Mouse (Mus musculus) left cerebral cortex, postnatal 10 days (tissue): ENCODE measurements around the gene Ddx1. TPM values are rescaled to one million over a fixed set of nuclear protein-coding genes. Genes with fewer than 3 reads are reported as not detected.
A peak's percentile ranks its signal among the peaks of the same experiment; 100 is the strongest.

ENCODE experiments used
- DNase-seq, 2 experiments: peaks; one replicate each; pipeline ENCODE4 v3.0.0; 2021 to 2022; ENCODE audit warnings: low spot score in 2 of 2, mixed read lengths in 1 of 2; ENCODE audit errors: extremely low spot score in 1 of 2
- intact Hi-C: fragments of 180-260 bp; cut with DNase I; formaldehyde crosslinking; loops from one replicate; pipeline ENCODE4 v1.15.1; 2025
- total RNA-seq, 2 experiments: library from RNA; stranded (reverse); gene quantifications; 2 replicates each; pipeline ENCODE4 v1.2.3; 2021

Ddx1 gene
- total RNA-seq: 100 to 1,000 TPM; 136 to 148 TPM

DNA sequence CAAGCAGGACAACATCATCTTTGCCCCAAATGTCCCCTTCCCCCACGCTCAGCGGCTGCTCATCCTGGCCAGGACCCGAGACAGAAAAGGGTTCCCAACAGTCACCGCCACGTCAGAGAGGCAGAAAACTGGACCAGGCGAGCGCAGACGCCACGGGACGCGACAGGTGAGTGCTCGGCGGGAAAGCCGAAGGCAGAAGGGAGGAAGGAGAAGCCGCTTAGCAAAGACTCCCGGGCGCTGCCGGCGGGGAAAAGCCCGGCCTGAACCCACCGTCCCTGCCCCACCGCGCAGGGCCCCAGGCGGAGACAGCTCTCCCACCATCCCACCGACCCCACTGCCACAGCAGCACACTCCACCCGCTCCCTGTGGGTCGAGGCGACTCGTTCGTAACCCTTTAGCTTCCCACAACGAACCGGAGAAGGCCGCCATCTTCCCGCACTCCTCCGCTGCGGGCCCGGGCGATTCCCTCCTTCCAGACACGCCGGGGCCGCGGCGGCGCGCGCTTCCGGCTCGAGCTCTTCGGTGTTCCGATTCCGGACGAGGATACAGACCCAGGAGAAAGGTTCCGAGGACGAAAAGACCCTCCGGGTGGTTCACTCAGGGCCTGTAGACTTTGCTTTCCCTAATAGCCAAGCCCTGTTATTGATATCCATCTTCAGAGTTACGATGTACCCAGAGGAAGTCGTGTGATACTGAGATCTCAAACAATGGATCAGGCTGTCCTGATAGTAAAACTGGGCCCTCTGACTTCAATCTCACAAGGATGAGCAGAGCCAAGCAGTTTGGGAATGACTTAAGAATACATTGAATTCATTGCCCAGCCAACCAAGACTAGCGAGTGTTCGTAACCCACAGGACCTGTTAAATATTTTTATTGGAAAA lies at the start of gene Ddx1:
Gene Ddx1 (minus strand): TSS at position 523 of the 882 bp plus-strand sequence.
- intact Hi-C loops: no loop called here
- peak; percentile 82 to 87 for DNase-seq

DNA sequence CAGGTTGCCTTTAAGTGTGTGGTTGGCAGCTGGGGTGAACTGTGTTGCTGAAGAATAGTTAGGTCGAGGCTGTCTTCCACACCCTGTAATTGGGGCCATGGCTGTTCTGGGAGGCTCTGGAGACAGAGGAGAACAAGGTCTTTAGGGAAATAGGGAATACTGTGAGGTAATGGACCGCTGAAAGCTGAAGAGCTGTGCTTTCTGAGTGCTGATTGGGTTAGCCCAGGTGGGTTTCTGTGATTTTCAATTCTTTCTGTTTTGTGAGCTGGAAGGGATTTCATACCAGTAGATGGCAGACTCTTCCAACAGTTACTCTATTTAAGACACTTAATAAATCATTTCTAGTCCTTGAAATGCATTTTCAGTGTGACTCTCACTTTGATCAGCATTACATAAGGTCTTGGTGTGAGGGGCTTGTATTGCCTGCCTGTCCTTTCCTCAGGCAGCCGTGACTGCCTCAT lies 44.4 kb upstream of the Ddx1 start:
- DNase-seq: peak in 1 of 2 experiments; percentile 11
- intact Hi-C loops: no loop called here

DNA sequence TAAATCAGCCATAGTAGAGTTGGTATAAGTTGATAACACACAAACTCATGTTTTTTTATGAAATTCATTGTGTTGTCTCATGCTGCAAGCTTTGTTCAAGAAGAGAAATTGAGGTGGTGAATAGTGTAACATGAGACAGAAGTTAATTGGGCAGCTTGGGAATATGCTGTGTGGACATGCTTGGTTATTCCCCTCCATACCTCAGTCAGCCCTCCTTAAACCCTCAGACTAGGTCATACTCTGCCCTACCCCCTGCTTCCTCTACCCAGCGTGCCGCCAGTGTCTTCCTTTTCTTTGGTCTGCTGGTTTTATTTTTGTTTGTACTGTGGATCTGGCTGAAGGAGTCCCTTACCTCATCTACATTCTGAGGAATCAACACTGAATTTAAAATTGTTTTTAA lies 42.4 kb upstream of the Ddx1 start:
- no peak for DNase-seq
- intact Hi-C loops: no loop called here

DNA sequence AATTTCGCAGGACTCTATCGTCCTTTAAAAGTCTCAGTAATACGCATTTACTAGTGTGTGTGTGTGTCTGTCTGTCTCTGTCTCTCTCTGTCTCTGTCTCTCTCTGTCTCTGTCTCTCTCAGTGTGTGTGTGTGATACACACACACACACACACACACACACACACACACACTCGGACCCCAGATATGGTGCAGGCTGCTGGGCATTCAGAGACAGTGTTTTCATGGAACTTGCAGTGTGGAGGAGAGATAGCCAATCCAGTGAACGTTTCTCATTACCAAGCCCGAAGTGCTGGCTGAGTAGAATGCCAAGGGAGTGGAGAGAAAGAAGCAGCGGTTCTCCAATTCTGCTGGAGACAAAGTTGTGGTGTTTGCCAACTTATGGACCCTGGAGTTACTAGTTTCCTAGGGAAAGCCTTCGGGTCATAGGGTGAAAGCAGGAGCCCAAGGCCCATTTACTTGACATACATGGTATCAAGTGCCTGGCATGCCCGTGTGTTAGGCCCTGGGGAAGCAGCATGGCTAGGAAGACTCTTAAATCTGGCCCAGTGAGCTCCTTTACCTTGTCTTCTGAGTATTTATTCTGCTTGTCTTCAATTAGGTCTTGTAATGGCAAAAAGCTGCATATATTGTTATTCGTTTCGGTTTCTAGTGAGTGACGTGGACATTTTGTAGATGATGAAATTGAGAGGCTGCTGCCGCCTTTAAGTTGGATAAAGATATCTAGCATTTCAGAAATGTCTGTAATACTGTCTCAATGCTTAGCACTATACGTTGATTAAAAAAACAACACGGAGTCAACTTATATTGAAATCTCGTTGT lies 20.8 kb upstream of the Ddx1 start:
- no peak for DNase-seq
- intact Hi-C loops: no loop called here

DNA sequence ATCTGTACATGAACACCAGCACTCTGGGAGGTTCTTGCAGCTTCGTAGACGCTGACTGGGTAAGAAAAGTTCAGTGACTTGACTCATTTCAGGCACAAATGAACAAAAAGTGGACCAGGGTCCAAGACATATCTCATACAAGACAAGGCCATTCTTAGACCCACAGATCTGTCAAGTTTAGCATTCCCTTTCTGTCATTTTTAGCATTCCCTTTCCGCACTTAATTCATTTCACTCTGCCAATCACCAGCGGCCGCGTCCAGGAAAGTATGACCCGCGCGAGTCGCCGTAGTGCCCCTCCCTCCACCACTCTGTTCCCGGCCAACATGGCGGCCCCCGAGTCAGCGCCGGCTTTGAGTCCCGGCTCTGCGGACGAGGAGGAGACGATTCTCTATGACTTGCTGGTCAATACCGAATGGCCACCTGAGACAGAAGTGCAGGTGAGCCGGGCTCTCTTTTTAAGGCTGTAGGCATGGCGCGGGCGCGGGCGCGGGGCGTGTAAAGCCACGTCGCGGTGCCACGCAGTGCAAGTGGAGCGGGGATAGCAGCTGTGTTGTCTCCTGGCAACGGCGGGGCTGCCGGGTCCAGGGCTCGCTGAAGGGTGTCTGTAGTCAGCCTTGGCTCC lies 19.9 kb upstream of the Ddx1 start, which contains the start of gene Nbas:
Gene Nbas (plus strand): TSS at position 308 of the 624 bp plus-strand sequence.
- peak; percentile 79 to 92 for DNase-seq
- intact Hi-C loops: no loop called here

DNA sequence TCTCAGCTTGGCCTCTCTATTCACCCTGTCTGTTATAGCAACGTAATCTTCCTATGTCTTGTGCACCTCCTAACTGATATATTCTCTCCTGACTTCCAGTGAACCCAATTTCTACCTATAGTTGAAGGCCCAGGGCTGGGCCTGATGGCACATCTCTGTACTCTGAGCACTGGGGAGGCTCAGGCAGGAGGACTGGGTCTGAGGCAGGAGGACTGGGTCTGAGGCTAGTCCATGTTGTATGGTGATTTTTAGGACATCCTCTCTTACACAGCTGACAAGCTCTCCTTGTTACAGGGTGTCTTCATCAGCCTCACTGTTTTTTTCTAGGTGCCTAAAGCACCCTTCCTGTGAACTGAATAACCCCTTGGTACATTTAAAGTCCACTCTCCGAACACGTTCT lies 19.4 kb upstream of the Ddx1 start:
- DNase-seq: no peak
- intact Hi-C loops: no loop called here

DNA sequence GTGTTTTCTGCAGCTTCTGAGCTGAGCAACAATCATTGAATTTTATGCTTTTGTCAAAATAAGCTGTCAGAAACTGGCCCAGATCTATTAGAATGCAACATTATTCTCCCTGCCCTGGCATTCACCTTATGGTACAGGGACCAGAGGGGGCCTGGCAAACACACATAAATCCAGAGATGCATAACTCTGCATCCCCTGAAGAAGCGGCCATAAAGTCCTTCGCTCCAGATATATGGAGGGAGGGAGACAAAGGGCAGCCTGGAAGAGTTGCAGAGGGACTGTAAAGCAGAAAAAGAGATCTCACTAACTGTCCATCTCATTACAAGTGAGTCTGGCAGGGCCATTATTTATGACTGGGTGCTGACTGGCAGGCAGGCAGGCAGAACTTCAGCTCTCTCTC lies 6.7 kb upstream of the Ddx1 start:
- intact Hi-C loops: no loop called here
- DNase-seq: no peak

DNA sequence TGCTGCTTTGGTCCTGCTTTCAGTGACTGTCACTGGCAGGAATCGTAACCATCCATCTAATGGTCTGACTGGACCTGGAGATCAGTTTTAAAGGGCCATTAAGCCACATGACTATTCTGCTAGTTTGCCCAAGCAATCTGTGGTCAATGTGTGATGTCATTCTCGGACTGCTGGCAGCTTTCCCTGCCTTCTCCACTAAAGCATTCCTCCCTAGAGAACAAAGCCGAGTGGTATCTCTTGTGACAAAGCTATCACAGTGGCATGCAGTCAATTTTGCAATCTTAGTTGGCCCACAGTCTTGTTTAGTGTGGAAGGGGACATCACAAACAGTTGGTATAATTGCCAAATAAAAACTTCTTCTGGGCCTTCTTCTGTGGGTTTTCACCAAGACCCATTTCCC lies 6.1 kb upstream of the Ddx1 start:
- no peak for DNase-seq
- intact Hi-C loops: no loop called here

DNA sequence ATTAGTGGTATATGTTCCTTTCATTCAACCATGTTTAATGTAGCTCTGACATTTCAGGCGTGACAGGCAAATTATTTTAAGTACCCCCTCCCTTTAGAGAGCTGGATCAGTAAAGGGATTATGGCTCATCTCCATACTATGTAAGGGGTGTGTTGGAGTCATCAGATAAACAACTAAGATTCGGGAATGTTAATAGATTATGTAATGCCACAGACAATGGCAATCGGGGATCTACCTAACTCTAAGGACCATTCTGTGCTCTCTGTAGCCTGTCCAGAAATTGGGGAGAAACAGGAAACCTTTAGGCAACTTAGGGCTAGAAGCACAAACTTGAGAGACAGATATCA lies 533 bp upstream of the Ddx1 start:
- intact Hi-C loops: no loop called here
- DNase-seq: no peak

DNA sequence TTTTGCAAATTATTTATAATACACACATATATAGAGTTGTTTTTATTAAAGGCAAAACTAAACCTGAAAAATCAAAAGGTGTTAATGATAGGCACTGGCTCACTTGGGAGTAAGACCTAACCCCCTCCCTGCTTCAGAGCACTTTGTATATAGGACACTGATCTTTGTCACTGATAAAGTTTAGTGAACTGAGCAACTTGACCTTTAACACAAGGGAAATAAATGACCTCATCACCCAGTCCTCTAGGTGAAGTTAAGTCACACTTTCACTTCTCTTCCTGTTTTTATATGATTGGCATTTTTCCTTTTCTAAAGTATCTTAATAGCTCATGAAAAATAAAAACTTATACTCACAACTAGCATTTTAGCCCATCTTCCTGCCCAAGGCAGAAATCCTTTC lies 6.6 kb downstream of the Ddx1 start:
- DNase-seq: no peak
- intact Hi-C loops: no loop called here

DNA sequence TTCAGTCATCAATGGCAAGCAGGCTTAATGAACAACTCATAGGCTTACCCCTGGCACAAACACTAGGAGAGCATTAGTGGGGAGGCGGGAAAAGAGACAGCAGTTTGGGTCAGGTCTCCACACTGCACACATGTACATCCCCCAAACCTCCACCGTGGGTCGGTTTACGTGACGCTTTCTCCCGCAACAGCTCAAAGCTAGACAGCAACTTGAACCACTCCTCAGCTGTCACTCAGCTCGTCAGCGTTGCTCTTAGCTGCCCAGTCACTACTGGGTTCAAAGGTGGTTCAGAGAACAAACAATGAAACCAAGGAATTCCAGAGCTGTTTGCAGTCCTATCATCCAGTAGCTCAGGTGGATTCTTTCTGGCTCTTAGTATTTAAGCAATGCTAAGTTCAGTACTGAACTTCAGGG lies 30.9 kb downstream of the Ddx1 start:
- intact Hi-C loops: loop anchor here (5.0 to 10.0 kb wide), 4 partner anchors 433 to 1043 kb away; no protein-coding TSS in a partner anchor
- no peak for DNase-seq

DNA sequence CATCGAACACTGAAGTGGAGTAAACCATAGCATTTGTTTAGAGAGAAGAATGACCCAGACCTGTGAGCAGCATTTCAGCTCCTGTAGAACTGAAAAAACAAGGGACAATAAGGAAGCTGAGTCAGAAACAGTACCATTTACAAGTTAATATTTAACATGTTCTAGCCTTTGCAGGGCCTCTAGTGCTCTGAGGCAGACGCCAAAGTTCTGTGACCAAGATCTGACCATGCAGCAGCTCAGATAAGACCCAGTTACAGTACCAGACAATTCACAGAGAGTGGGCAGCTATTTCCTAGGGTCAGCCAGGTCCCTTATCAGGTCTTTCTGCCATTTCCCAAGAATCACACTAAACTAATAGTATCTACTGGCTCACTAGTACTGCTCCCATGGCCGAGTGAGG lies 31.4 kb downstream of the Ddx1 start:
- no peak for DNase-seq
- intact Hi-C loops: loop anchor here (5.0 to 10.0 kb wide), 4 partner anchors 433 to 1043 kb away; no protein-coding TSS in a partner anchor

DNA sequence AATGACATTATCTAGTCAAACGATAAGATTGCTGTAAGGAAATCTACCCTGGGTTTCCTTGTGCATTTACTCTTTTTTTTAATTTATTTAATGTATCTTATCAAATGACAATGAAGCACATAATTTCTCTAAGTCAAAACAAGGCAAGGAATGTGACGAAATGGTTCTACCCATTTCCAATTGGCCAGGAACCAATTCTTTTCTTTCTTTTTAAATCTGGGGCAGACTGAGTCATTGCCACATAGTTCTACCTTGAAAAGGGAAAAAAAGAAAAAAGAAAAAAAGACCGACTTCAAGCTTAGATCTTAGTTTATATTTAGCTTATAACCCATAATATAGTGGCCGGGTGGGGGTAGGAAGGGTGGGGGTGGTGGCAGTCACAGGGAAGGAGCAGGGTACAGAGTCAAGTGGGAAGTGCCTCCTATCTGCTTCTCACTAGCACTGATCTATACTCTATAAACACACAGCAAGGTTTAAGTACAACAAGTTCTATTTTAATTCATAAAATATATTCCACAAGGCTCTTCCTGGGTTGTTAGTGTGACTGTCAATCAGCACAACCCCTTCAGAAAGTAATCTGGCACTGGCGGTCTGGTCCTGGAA lies 32.4 kb downstream of the Ddx1 start:
- intact Hi-C loops: loop anchor here (5.0 to 10.0 kb wide), 4 partner anchors 432 to 1042 kb away; no protein-coding TSS in a partner anchor
- DNase-seq: no peak

DNA sequence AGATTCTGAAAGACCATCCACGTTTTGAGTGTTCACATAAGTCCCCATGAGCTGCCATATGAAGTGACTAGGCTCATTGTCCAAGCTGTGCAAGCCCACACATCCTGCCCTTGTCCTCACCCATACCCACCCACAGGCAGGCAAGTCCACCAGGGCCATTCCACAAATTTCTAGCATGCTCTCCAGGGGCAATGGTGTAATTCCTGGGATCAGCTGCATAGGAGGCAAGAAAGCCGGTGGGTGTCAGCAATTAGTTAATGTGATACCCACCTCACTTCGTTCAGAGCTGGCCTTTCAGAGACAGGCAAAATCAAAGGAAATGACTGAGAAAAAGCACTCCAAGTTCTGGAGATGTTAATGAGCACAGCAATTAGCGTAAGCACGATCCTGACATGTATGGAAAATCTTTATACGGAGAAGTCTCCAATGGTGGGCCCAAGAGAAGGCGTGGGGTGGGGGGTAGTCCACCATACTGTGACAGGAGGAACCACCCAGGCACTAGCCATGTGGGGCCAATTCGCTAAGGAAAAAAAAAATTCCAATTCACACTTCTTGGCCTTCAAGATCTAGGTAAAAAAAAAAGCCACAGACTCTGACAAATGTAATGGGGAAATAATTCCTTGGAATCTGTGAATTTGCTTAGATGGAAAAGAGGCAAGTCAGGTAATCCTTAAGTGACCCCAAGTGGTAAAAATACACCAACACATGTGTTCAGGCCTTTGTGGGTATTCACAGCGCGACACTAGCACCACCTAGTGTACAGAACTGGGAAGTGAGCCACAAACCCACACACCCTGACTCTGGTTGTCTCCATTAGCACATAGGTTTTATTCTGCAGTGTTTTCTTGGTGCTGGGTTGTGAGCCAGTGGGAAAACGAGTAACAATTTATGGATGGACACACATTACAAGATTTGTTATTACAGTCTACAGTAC lies 34.4 kb downstream of the Ddx1 start:
- intact Hi-C loops: loop anchor here (2.0 to 10.0 kb wide), 5 partner anchors 430 to 1040 kb away; no protein-coding TSS in a partner anchor

DNA sequence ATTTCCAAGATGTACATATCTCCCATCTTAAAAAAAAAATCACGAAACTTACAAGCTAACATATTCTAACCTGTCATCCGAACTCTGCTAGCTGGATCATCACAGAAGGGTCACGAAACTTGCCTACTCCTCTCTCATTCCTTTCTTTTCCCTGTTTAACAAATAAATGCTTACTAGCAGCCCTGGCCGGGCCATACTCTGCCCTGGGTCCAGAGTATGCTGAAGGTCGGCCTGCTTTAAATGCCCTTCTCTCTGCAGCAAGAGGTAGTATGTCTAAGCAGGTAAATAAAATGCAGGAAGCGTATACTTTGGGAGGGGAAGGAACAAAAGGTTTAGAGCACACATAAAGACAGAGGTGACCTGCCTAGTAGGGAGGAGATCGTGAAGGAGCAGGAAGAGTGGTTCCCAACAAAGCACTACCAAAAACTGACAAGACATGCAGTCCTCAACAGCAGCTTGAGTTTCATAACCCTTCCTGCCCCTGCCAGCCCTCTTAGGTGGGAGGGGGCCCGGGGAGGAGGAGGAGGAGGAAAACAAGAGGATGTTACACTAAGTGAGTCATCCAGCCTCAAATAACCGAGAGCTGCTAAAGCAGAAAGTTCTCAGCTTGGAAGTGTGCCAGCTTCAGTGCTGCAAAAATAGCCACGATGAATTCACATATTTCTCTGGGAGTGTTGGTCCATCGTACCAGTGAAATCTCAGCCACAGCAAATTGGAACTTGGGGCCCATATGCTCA lies 37.1 kb downstream of the Ddx1 start:
- peak; percentile 84 for DNase-seq
- intact Hi-C loops: loop anchor here (2.0 to 10.0 kb wide), 4 partner anchors 273 to 1037 kb away; no protein-coding TSS in a partner anchor

More for the DNA sequence above, 34.4 kb downstream of the Ddx1 start:
- DNase-seq: peak; percentile 81 to 92

DNA sequence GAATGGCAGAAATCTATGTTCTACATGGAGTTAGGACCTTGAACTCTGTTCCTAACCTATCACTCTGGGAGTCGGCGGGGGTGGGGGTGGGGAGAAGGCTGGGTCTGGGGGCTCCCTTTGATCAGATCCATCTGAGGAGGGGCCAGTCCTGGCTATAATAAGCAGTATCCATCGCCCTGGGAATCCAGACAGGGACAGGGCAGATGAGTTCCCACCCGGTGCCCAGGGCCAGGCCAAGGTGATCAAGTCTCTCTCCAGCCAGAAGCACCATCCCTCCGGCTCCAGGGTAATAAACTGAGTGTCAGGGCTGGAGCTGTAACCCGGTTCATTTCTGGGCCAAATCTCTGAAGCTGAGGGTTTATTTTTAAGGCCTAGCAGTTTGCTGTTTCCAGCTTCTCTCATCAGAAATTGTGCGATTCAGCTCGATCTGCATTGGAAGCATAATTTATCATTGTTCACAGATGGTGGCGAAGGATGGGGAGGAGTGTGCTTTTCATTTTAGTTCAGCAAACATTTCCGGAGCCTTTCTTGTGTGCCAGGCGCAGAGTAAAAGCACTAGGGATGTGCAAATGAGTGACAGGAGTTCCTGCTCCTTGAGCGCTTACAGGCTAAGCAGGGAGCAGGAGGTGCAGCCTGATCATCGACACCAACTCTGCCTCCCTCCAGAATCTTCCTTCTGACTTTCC lies 39.2 kb downstream of the Ddx1 start:
- DNase-seq: peak in 1 of 2 experiments; percentile 73
- intact Hi-C loops: loop anchor here (5.0 to 10.0 kb wide), 4 partner anchors 68 to 1035 kb away; no protein-coding TSS in a partner anchor
